Mouse (Mus musculus): Measurements from ENCODE around the gene Epm2aip1. TPM values are rescaled to one million over a fixed set of nuclear protein-coding genes. Genes with fewer than 3 reads are reported as not detected.

Gene Epm2aip1
- polyA plus RNA-seq, 1 experiment = 3.0 TPM

- no peaks in the 10 kb centered on the region for H3K79me3 ChIP-seq (ENCODE audit: low read depth)
- TF ChIP-seq MAX (IDR thresholded peaks at IDR 0.05) = no peak
- TF ChIP-seq CEBPB (IDR thresholded peaks at IDR 0.05; ENCODE audit: low read depth) = no peak
- TF ChIP-seq FOSL1 (IDR thresholded peaks at IDR 0.05; ENCODE audit: insufficient read depth, low read length, poor library complexity, severe bottlenecking) = no peak
- TF ChIP-seq CTCF (IDR thresholded peaks at IDR 0.05; ENCODE audit: control insufficient read depth, insufficient read depth, insufficient read length) = no peak
- no peak for TF ChIP-seq USF1 (IDR thresholded peaks at IDR 0.05; ENCODE audit: low read depth)
- TF ChIP-seq MYOD1 (IDR thresholded peaks at IDR 0.05; ENCODE audit: control insufficient read depth, insufficient read length, low read depth) = no peak
- H3K4me3 ChIP-seq (ENCODE audit: insufficient read depth, poor library complexity, severe bottlenecking) = no peak overlapping the region
- no peak overlapping the region for H3ac ChIP-seq (ENCODE audit: control insufficient read depth, insufficient read length, low read depth)
- no peaks in the 10 kb centered on the region for H3K27me3 ChIP-seq (ENCODE audit: control insufficient read depth, insufficient read depth, insufficient read length)
- H3K79me2 ChIP-seq (ENCODE audit: control insufficient read depth, insufficient read depth) = no peaks in the 10 kb centered on the region
- H3K36me3 ChIP-seq (ENCODE audit: control insufficient read depth, insufficient read depth) = peaks cover 35% of the 10 kb centered on the region
Observed at GRCm38 (mm10) chr9:111260360-111260985, 11.3 kb upstream of the Epm2aip1 start.

DNA sequence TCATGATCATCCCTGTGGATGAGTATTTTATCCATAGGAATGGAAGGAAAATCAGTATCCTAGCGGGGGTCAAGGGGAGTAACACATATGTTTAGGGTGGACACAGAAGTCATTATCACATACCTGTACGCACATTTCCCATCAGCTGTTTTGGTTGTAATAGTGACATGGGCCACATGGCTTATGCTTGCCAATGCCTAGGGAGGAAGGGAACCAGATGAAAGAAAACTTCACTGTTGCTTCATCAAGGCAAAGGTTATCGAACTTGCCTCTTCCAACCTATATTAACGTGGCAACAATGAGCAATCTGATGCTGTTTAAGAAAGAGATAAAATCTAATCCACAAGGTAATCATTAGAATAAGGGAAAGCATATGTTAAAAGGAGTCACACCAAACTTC lies 10.4 kb upstream of the Epm2aip1 start:
- no peak overlapping the region for H3ac ChIP-seq (ENCODE audit: control insufficient read depth, insufficient read length, low read depth)
- peaks cover 37% of the 10 kb centered on the region for H3K36me3 ChIP-seq (ENCODE audit: control insufficient read depth, insufficient read depth)
- H3K79me2 ChIP-seq (ENCODE audit: control insufficient read depth, insufficient read depth) = no peaks in the 10 kb centered on the region
- H3K27me3 ChIP-seq (ENCODE audit: control insufficient read depth, insufficient read depth, insufficient read length) = no peaks in the 10 kb centered on the region
- TF ChIP-seq USF1 (IDR thresholded peaks at IDR 0.05; ENCODE audit: low read depth) (no peak), CTCF (IDR thresholded peaks at IDR 0.05; ENCODE audit: control insufficient read depth, insufficient read depth, insufficient read length) (no peak), CEBPB (IDR thresholded peaks at IDR 0.05; ENCODE audit: low read depth) (no peak), MYOD1 (IDR thresholded peaks at IDR 0.05; ENCODE audit: control insufficient read depth, insufficient read length, low read depth) (no peak), MAX (IDR thresholded peaks at IDR 0.05) (no peak), FOSL1 (IDR thresholded peaks at IDR 0.05; ENCODE audit: insufficient read depth, low read length, poor library complexity, severe bottlenecking) (no peak), MYOG (IDR thresholded peaks at IDR 0.05; ENCODE audit: control insufficient read depth, extremely low read depth, insufficient read length) (no peak)
- H3K79me3 ChIP-seq (ENCODE audit: low read depth) = no peaks in the 10 kb centered on the region
- no peak overlapping the region for H3K4me3 ChIP-seq (ENCODE audit: insufficient read depth, poor library complexity, severe bottlenecking)

- TF ChIP-seq MYOG (IDR thresholded peaks at IDR 0.05; ENCODE audit: control insufficient read depth, extremely low read depth, insufficient read length) (no peak), FOSL1 (IDR thresholded peaks at IDR 0.05; ENCODE audit: insufficient read depth, low read length, poor library complexity, severe bottlenecking) (no peak), CEBPB (IDR thresholded peaks at IDR 0.05; ENCODE audit: low read depth) (no peak), USF1 (IDR thresholded peaks at IDR 0.05; ENCODE audit: low read depth) (no peak), CTCF (IDR thresholded peaks at IDR 0.05; ENCODE audit: control insufficient read depth, insufficient read depth, insufficient read length) (no peak), MAX (IDR thresholded peaks at IDR 0.05) (no peak), MYOD1 (IDR thresholded peaks at IDR 0.05; ENCODE audit: control insufficient read depth, insufficient read length, low read depth) (no peak)
- no peaks in the 10 kb centered on the region for H3K27me3 ChIP-seq (ENCODE audit: control insufficient read depth, insufficient read depth, insufficient read length)
- no peak overlapping the region for H3K4me3 ChIP-seq (ENCODE audit: insufficient read depth, poor library complexity, severe bottlenecking)
- peaks cover 34% of the 10 kb centered on the region for H3K79me2 ChIP-seq (ENCODE audit: control insufficient read depth, insufficient read depth)
- H3K36me3 ChIP-seq (ENCODE audit: control insufficient read depth, insufficient read depth) = peaks cover 26% of the 10 kb centered on the region
- peaks cover 13% of the 10 kb centered on the region for H3K79me3 ChIP-seq (ENCODE audit: low read depth)
- no peak overlapping the region for H3ac ChIP-seq (ENCODE audit: control insufficient read depth, insufficient read length, low read depth)
Observed at GRCm38 (mm10) chr9:111267998-111268397, 3.7 kb upstream of the Epm2aip1 start.

- Histone ChIP-seq H3K79me2 (ENCODE audit: control insufficient read depth, insufficient read depth) (peaks cover 60% of the 10 kb centered on the region), H3K36me3 (ENCODE audit: control insufficient read depth, insufficient read depth) (peaks cover 35% of the 10 kb centered on the region), H3K79me3 (ENCODE audit: low read depth) (peaks cover 39% of the 10 kb centered on the region), H3K4me3 (ENCODE audit: insufficient read depth, poor library complexity, severe bottlenecking) (peak overlapping the region; percentile 57), H3K27me3 (ENCODE audit: control insufficient read depth, insufficient read depth, insufficient read length) (no peaks in the 10 kb centered on the region), H3ac (ENCODE audit: control insufficient read depth, insufficient read length, low read depth) (peak overlapping the region; percentile 91)
- no peak for TF ChIP-seq USF1 (IDR thresholded peaks at IDR 0.05; ENCODE audit: low read depth)
- no peak for TF ChIP-seq FOSL1 (IDR thresholded peaks at IDR 0.05; ENCODE audit: insufficient read depth, low read length, poor library complexity, severe bottlenecking)
- TF ChIP-seq CTCF (IDR thresholded peaks at IDR 0.05; ENCODE audit: control insufficient read depth, insufficient read depth, insufficient read length) = no peak
- TF ChIP-seq MAX (IDR thresholded peaks at IDR 0.05) = no peak
- no peak for TF ChIP-seq MYOG (IDR thresholded peaks at IDR 0.05; ENCODE audit: control insufficient read depth, extremely low read depth, insufficient read length)
- TF ChIP-seq CEBPB (IDR thresholded peaks at IDR 0.05; ENCODE audit: low read depth) = no peak
- no peak for TF ChIP-seq MYOD1 (IDR thresholded peaks at IDR 0.05; ENCODE audit: control insufficient read depth, insufficient read length, low read depth)
Observed at GRCm38 (mm10) chr9:111270606-111271005, 1.1 kb upstream of the Epm2aip1 start.

DNA sequence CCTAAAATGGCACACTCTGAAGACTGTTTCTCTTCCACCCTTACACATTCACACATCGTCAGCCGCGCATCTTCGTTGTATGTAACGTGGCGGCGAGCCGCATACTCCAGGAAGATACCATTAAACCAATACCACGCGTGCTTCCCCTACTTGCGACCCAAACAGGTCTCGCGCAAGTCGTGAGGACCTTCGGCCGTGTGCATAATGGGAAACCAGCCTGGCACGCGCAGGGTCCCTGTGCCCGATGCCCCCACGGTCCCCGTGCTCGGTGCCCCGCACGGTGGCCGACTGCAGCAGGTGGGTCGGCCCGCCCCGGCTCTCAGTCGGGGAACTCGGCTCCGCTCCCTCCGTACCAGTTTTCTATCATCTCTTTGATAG lies 684 bp upstream of the Epm2aip1 start:
- H3K4me3 ChIP-seq (ENCODE audit: insufficient read depth, poor library complexity, severe bottlenecking) = peak overlapping the region; percentile 57
- no peaks in the 10 kb centered on the region for H3K27me3 ChIP-seq (ENCODE audit: control insufficient read depth, insufficient read depth, insufficient read length)
- H3ac ChIP-seq (ENCODE audit: control insufficient read depth, insufficient read length, low read depth) = peak overlapping the region; percentile 91
- H3K79me2 ChIP-seq (ENCODE audit: control insufficient read depth, insufficient read depth) = peaks cover 64% of the 10 kb centered on the region
- TF ChIP-seq CEBPB (IDR thresholded peaks at IDR 0.05; ENCODE audit: low read depth) (no peak), MYOG (IDR thresholded peaks at IDR 0.05; ENCODE audit: control insufficient read depth, extremely low read depth, insufficient read length) (no peak), CTCF (IDR thresholded peaks at IDR 0.05; ENCODE audit: control insufficient read depth, insufficient read depth, insufficient read length) (no peak), USF1 (IDR thresholded peaks at IDR 0.05; ENCODE audit: low read depth) (no peak)
- H3K36me3 ChIP-seq (ENCODE audit: control insufficient read depth, insufficient read depth) = peaks cover 34% of the 10 kb centered on the region
- H3K79me3 ChIP-seq (ENCODE audit: low read depth) = peaks cover 44% of the 10 kb centered on the region

GRCm38 (mm10) chr9:111272356-111272755 lies 627 bp downstream of the Epm2aip1 start:
- peak overlapping the region; percentile 96 for H3ac ChIP-seq (ENCODE audit: control insufficient read depth, insufficient read length, low read depth)
- TF ChIP-seq CEBPB (IDR thresholded peaks at IDR 0.05; ENCODE audit: low read depth) = no peak
- TF ChIP-seq CTCF (IDR thresholded peaks at IDR 0.05; ENCODE audit: control insufficient read depth, insufficient read depth, insufficient read length) = no peak
- TF ChIP-seq USF1 (IDR thresholded peaks at IDR 0.05; ENCODE audit: low read depth) = no peak
- no peak for TF ChIP-seq FOSL1 (IDR thresholded peaks at IDR 0.05; ENCODE audit: insufficient read depth, low read length, poor library complexity, severe bottlenecking)
- no peak for TF ChIP-seq MYOD1 (IDR thresholded peaks at IDR 0.05; ENCODE audit: control insufficient read depth, insufficient read length, low read depth)
- no peak for TF ChIP-seq MYOG (IDR thresholded peaks at IDR 0.05; ENCODE audit: control insufficient read depth, extremely low read depth, insufficient read length)
- no peak for TF ChIP-seq MAX (IDR thresholded peaks at IDR 0.05)
- peaks cover 72% of the 10 kb centered on the region for H3K79me2 ChIP-seq (ENCODE audit: control insufficient read depth, insufficient read depth)
- H3K4me3 ChIP-seq (ENCODE audit: insufficient read depth, poor library complexity, severe bottlenecking) = peak overlapping the region; percentile 61
- peaks cover 34% of the 10 kb centered on the region for H3K36me3 ChIP-seq (ENCODE audit: control insufficient read depth, insufficient read depth)
- peaks cover 52% of the 10 kb centered on the region for H3K79me3 ChIP-seq (ENCODE audit: low read depth)
- H3K27me3 ChIP-seq (ENCODE audit: control insufficient read depth, insufficient read depth, insufficient read length) = no peaks in the 10 kb centered on the region

All from C2C12 (cell line).